9 mouse cellular contexts compared by ENCODE assay signal in genomic region chr13:117958496-117959421, GRCm38 (mm10).
DNase-seq lines count a peak whose midpoint lies in the region; ATAC-seq and TF ChIP-seq lines count a peak whose summit lies in the region.
"Had no signal": no experiment of that assay in that cellular context is flagged by ENCODE, and none has a peak within 500 bp of the region (broad histone marks: within the 10 kb centered on the region; RNA-seq: fewer than 3 reads in every experiment).

No protein-coding gene starts in this region.

- intact Hi-C loops in left cerebral cortex, postnatal 14 days (cut with DNase I) = no loop called here

- TF ChIP-seq CTCF in E14TG2a.4 (conservative IDR thresholded peaks at IDR 0.05; ENCODE audit: low read length) = no peak

- peak; percentile 88 for ATAC-seq in embryonic facial prominence, embryonic 15.5 days (ENCODE audit: insufficient number of reproducible peaks, low FRiP score, low TSS enrichment, low read depth)
- ATAC-seq in limb, embryonic 14.5 days (ENCODE audit: low FRiP score, low read depth) = no peak
- no peak for ATAC-seq in inflammation-experienced regulatory T-cells, adult 6 months

- H3K27ac ChIP-seq in embryonic facial prominence, embryonic 15.5 days (replicated peaks) = no peak overlapping the region
- H3K27ac ChIP-seq in limb, embryonic 14.5 days (replicated peaks; ENCODE audit: low read depth, low read length) = no peak overlapping the region

- peaks cover 8% of the 10 kb centered on the region for H3K4me1 ChIP-seq in E14TG2a.4 (replicated peaks; ENCODE audit: low read depth, low read length)
- H3K4me1 ChIP-seq in embryonic facial prominence, embryonic 15.5 days = no peaks in the 10 kb centered on the region
- H3K4me1 ChIP-seq in limb, embryonic 14.5 days (ENCODE audit: control insufficient read depth, insufficient read depth, low read length) = peaks cover 2% of the 10 kb centered on the region; the same call in 1 of the 2 replicates

- 11% methylated on average over 18 of the region's 18 CpGs for WGBS in embryonic facial prominence, embryonic 15.5 days
- WGBS in limb, embryonic 14.5 days = 8% methylated on average over 18 of the region's 18 CpGs

- H3K4me2 ChIP-seq in embryonic facial prominence, embryonic 15.5 days (replicated peaks) = no peak overlapping the region
- H3K4me2 ChIP-seq in limb, embryonic 14.5 days (replicated peaks; ENCODE audit: low read depth, low read length, severe bottlenecking) = 0 out of 2 replicates have a peak overlapping the region, but pooled peaks have one; percentile 4

- no peaks in the 10 kb centered on the region for H3K9me3 ChIP-seq in E14TG2a.4 (ENCODE audit: low read length)
- no peaks in the 10 kb centered on the region for H3K9me3 ChIP-seq in embryonic facial prominence, embryonic 15.5 days (replicated peaks)
- no peaks in the 10 kb centered on the region for H3K9me3 ChIP-seq in limb, embryonic 14.5 days (ENCODE audit: control insufficient read depth, low read length)

- H3K27me3 ChIP-seq in E14TG2a.4 (ENCODE audit: insufficient read depth, low read length) = no peaks in the 10 kb centered on the region; the same call in 1 of the 2 replicates
- H3K27me3 ChIP-seq in embryonic facial prominence, embryonic 15.5 days = no peaks in the 10 kb centered on the region
- no peaks in the 10 kb centered on the region for H3K27me3 ChIP-seq in limb, embryonic 14.5 days (ENCODE audit: control insufficient read depth, insufficient read depth, low read length)

- H3K4me3 ChIP-seq in E14TG2a.4 (replicated peaks; ENCODE audit: low read length) = peak overlapping the region; percentile 72
- no peak overlapping the region for H3K4me3 ChIP-seq in embryonic facial prominence, embryonic 15.5 days (replicated peaks)
- H3K4me3 ChIP-seq in limb, embryonic 14.5 days (replicated peaks; ENCODE audit: low read length) = no peak overlapping the region

- no peaks in the 10 kb centered on the region for H3K36me3 ChIP-seq in E14TG2a.4 (ENCODE audit: insufficient read depth, low read length)
- H3K36me3 ChIP-seq in embryonic facial prominence, embryonic 15.5 days = no peaks in the 10 kb centered on the region
- H3K36me3 ChIP-seq in limb, embryonic 14.5 days (ENCODE audit: control insufficient read depth, insufficient read depth, low read length) = no peaks in the 10 kb centered on the region

- DNase-seq in cerebellum, adult 11-12 months = peak; percentile 29
- DNase-seq in cerebellum, postnatal 4 days (ENCODE audit: low spot score in 2 of 2) = no peak
- no peak for DNase-seq in limb, embryonic 14.5 days (ENCODE audit: low spot score)
- no peak for DNase-seq in spleen, postnatal 14 days (ENCODE audit: low spot score in 2 of 2)
- no peak for DNase-seq in left cerebral cortex, postnatal 14 days (ENCODE audit: low spot score in 2 of 2)
- DNase-seq: thymus, postnatal 14 days had no signal

- TF ChIP-seq POLR2A in limb, embryonic 14.5 days (IDR thresholded peaks at IDR 0.05; ENCODE audit: borderline replicate concordance, extremely low read depth, insufficient read depth, insufficient read length) = no peak

- no peak overlapping the region for H3K9ac ChIP-seq in embryonic facial prominence, embryonic 15.5 days
- H3K9ac ChIP-seq in limb, embryonic 14.5 days (ENCODE audit: low read depth, low read length, severe bottlenecking) = no peak overlapping the region
